Mouse (Mus musculus) olfactory bulb, adult 2 months (tissue): ENCODE measurements around the gene Snx6.

Source experiments
- CTCF ChIP-seq: fragments of 200-500 bp; IDR thresholded peaks from 2 replicates; pipeline ENCODE4 v1.5.1; 2012; ENCODE audit warnings: low read depth, mild to moderate bottlenecking, low read length, moderate library complexity; ENCODE audit not compliant: insufficient read depth
- POLR2A ChIP-seq: fragments of 200-500 bp; IDR thresholded peaks from 2 replicates; pipeline ENCODE4 v1.6.1; 2012; ENCODE audit warnings: mild to moderate bottlenecking, low read depth, low read length, moderate library complexity; ENCODE audit not compliant: insufficient read depth

DNA sequence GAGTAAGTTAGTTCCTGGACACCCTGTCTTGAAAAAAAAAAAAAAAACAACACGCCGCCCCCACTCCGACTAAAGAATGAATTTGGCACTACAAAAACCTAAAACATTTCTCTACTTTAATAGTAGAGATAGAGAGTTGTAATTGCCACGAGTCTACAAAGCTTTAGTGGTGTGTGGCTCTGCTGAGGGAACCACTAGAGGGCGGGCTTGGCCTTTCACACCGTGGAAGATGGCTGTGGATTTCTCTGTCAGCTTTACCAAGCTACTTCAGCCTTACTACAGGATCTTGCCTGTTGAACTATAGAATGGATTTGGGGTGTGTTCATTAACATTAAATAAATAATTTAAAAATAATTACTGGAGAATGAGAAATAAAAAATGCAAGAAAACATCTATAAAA lies 35.1 kb upstream of the Snx6 start:
- peak; percentile 49 for TF ChIP-seq CTCF
- TF ChIP-seq POLR2A = no peak
